Mouse (Mus musculus) liver, adult 2 months (tissue): ENCODE measurements around the gene B3galnt1. TPM values are rescaled to one million over a fixed set of nuclear protein-coding genes. Genes with fewer than 3 reads are reported as not detected.

ENCODE experiments used
- DNase-seq: peaks from one replicate; pipeline ENCODE4 v3.0.0-alpha.2; 2011; ENCODE audit warnings: low read depth, low spot score; ENCODE audit errors: extremely low read depth
- H3K27ac ChIP-seq: fragments of 200-500 bp; replicated peaks from 2 replicates; pipeline ENCODE4 v1.5.1; 2012; ENCODE audit warnings: low read depth, mild to moderate bottlenecking, control low read depth, inconsistent platforms, low read length; ENCODE audit not compliant: insufficient read depth
- H3K27me3 ChIP-seq: fragments of 200-500 bp; 2 replicates; pipeline ENCODE4 v1.6.1; 2012; ENCODE audit warnings: mild to moderate bottlenecking, moderate library complexity, low read length, inconsistent platforms; ENCODE audit not compliant: control insufficient read depth, insufficient read depth
- H3K36me3 ChIP-seq: fragments of 200-500 bp; 2 replicates; pipeline ENCODE4 v1.6.1; 2012; ENCODE audit warnings: low read length, inconsistent platforms; ENCODE audit not compliant: control insufficient read depth, insufficient read depth
- H3K4me1 ChIP-seq: fragments of 200-500 bp; 2 replicates; pipeline ENCODE4 v1.6.1; 2011; ENCODE audit warnings: low read length; ENCODE audit not compliant: control insufficient read depth, insufficient read depth
- H3K4me3 ChIP-seq: fragments of 200-500 bp; 2 replicates; pipeline ENCODE4 v1.5.1; 2011; ENCODE audit warnings: low read depth, mild to moderate bottlenecking, control low read depth, low read length, moderate library complexity; ENCODE audit not compliant: insufficient read depth
- H3K79me2 ChIP-seq: fragments of 200-500 bp; 2 replicates; pipeline ENCODE4 v1.6.1; 2012; ENCODE audit warnings: inconsistent platforms, mild to moderate bottlenecking, low read length, moderate library complexity; ENCODE audit not compliant: control insufficient read depth, insufficient read depth
- H3K9ac ChIP-seq: fragments of 200-500 bp; 2 replicates; pipeline ENCODE4 v1.6.1; 2012; ENCODE audit warnings: low read depth, mild to moderate bottlenecking, control low read depth, inconsistent platforms, low read length
- CTCF ChIP-seq: fragments of 200-500 bp; IDR thresholded peaks from 2 replicates; pipeline ENCODE4 v1.5.1; 2011; ENCODE audit warnings: low read depth, low read length, control low read depth
- POLR2A ChIP-seq: fragments of 200-500 bp; IDR thresholded peaks from 2 replicates; pipeline ENCODE4 v1.6.1; 2011; ENCODE audit warnings: low read length, control low read depth; ENCODE audit not compliant: insufficient read depth; ENCODE audit errors: extremely low read depth
- WGBS: fragments of 180-500 bp; shearing (Covaris S2); methylation state at CpG from one replicate; pipeline ENCODE4 v1.1.7; 2018; 5-methylcytosine and 5-hydroxymethylcytosine counted together
- polyA plus RNA-seq: library from polyadenylated mRNA; depleted of rRNA; stranded (reverse); fragments of >200 nt; gene quantifications from 2 replicates; pipeline ENCODE4 v1.2.3, GENCODE M21; 2012
- total RNA-seq: library from RNA; depleted of rRNA; stranded (reverse); fragments of >200 nt; gene quantifications from 2 replicates; pipeline ENCODE4 v1.2.3, GENCODE M21; 2014

Gene B3galnt1
- total and polyA plus RNA-seq, 2 experiments = 0.57 to 1.3 TPM

DNA sequence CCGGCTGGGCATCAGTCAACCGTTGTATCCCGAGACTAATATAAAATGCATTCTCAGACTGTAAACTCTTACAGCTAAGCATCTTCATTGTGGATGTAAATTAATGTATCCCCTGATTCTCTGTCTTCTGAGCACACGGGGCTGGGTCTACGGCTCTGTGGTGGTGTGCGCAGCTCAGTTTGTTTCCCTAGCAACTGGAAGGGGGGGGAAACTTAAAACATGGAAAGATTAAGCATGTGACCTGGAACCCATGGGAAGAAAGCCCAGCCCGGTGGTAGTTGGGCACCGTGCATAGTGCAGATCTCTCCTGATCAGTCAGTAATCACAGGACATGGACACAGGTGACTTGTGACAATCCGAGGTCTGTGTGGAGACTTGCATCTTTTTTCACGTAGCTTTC is 63.3 kb downstream of the B3galnt1 start:
- no peak overlapping the region for H3K27ac ChIP-seq
- no peaks in the 10 kb centered on the region for H3K27me3 ChIP-seq
- no peaks in the 10 kb centered on the region for H3K4me1 ChIP-seq
- H3K9ac ChIP-seq = no peak overlapping the region
- 96% methylated on average over 10 of the region's 10 CpGs for WGBS
- no peaks in the 10 kb centered on the region for H3K79me2 ChIP-seq
- H3K36me3 ChIP-seq = no peaks in the 10 kb centered on the region
- no peak for DNase-seq
- TF ChIP-seq CTCF (no peak), POLR2A (no peak)
- no peak overlapping the region for H3K4me3 ChIP-seq

GRCm38 (mm10) chr3:69532687-69533086 is 66.1 kb downstream of the B3galnt1 start:
- H3K27me3 ChIP-seq = no peaks in the 10 kb centered on the region
- H3K4me3 ChIP-seq = no peak overlapping the region
- no peaks in the 10 kb centered on the region for H3K79me2 ChIP-seq
- no peak overlapping the region for H3K9ac ChIP-seq
- no peak for TF ChIP-seq POLR2A
- TF ChIP-seq CTCF = no peak
- WGBS = 85% methylated on average over 4 of the region's 4 CpGs
- H3K36me3 ChIP-seq = no peaks in the 10 kb centered on the region
- H3K27ac ChIP-seq = no peak overlapping the region
- DNase-seq = no peak
- H3K4me1 ChIP-seq = no peaks in the 10 kb centered on the region

- H3K4me3 ChIP-seq = no peak overlapping the region
- no peaks in the 10 kb centered on the region for H3K27me3 ChIP-seq
- no peak overlapping the region for H3K27ac ChIP-seq
- WGBS = 89% methylated on average over 9 of the region's 9 CpGs
- no peak for DNase-seq
- TF ChIP-seq POLR2A = no peak
- no peak for TF ChIP-seq CTCF
- no peaks in the 10 kb centered on the region for H3K36me3 ChIP-seq
- H3K79me2 ChIP-seq = no peaks in the 10 kb centered on the region
- H3K9ac ChIP-seq = no peak overlapping the region
- no peaks in the 10 kb centered on the region for H3K4me1 ChIP-seq
These were observed 67.2 kb downstream of the B3galnt1 start for GRCm38 (mm10) chr3:69531511-69531910.

- no peaks in the 10 kb centered on the region for H3K79me2 ChIP-seq
- WGBS = 80% methylated on average over 7 of the region's 7 CpGs
- H3K36me3 ChIP-seq = no peaks in the 10 kb centered on the region
- H3K27me3 ChIP-seq = no peaks in the 10 kb centered on the region
- peaks cover 2% of the 10 kb centered on the region; the same call in 1 of the 2 replicates for H3K4me1 ChIP-seq
- H3K4me3 ChIP-seq = no peak overlapping the region
- no peak for TF ChIP-seq CTCF
- no peak for TF ChIP-seq POLR2A
- H3K27ac ChIP-seq = no peak overlapping the region
- no peak overlapping the region for H3K9ac ChIP-seq
- DNase-seq = no peak
These were observed 69.2 kb downstream of the B3galnt1 start for GRCm38 (mm10) chr3:69529576-69529975.

DNA sequence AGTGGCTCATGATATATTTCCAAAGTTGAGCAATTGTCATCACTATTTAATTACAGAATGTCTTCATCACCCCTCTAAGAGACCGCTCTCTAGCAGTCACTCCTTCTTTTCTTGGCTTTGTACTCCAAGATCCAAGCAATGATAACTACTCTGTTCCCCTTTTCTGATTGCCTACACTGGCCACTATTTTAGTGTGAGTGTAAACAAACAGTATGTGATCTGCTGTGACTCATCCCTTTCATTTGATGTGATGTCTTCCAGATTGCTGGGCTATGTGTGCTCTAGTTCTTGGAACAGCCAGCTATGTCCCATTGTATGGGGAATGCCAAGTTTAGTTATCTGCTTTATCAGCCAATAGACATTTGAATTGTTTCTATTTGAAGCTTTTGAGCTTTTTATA is 71.4 kb downstream of the B3galnt1 start:
- TF ChIP-seq POLR2A = no peak
- no peak for TF ChIP-seq CTCF
- no peaks in the 10 kb centered on the region for H3K79me2 ChIP-seq
- H3K27me3 ChIP-seq = no peaks in the 10 kb centered on the region
- H3K36me3 ChIP-seq = no peaks in the 10 kb centered on the region
- no peak for DNase-seq
- WGBS = 93% methylated on average over 1 of the region's 1 CpGs
- H3K4me1 ChIP-seq = peaks cover 5% of the 10 kb centered on the region; the same call in 1 of the 2 replicates
- H3K27ac ChIP-seq = no peak overlapping the region
- no peak overlapping the region for H3K9ac ChIP-seq
- no peak overlapping the region for H3K4me3 ChIP-seq

DNA sequence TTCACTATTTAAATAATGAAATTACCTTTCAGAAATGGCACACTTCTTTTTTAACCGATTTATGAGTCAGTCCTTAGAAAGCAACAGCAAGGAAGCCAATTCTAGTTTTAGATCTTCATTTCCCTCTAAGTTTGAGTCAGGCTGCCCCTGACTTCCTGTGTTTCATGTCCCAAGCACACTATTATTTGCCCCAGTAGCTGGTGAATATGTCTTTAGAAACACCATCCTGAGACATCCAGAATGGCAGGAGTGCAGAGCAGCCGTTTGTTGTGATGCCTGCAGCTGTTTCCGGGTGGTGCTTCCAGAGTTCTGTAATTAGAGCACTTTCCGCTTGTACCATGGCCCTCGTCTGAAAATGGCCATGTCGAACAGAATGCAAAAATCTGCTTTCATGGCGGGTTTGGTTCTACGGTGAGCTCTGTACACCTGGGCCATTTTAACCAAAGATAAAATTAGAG is 73.7 kb downstream of the B3galnt1 start:
- H3K27me3 ChIP-seq = no peaks in the 10 kb centered on the region
- 75% methylated on average over 8 of the region's 8 CpGs for WGBS
- no peak overlapping the region for H3K27ac ChIP-seq
- H3K4me1 ChIP-seq = peaks cover 5% of the 10 kb centered on the region; the same call in 1 of the 2 replicates
- no peaks in the 10 kb centered on the region for H3K36me3 ChIP-seq
- H3K9ac ChIP-seq = no peak overlapping the region
- no peaks in the 10 kb centered on the region for H3K79me2 ChIP-seq
- no peak overlapping the region for H3K4me3 ChIP-seq
- no peak for DNase-seq
- no peak for TF ChIP-seq POLR2A
- TF ChIP-seq CTCF = no peak
